Mouse (Mus musculus) limb, embryonic 12.5 days (tissue): ENCODE results near the gene Pitpnc1. TPM values are rescaled to one million over a fixed set of nuclear protein-coding genes. Genes with fewer than 3 reads are reported as not detected.

Experiments used
- ATAC-seq: fragments of 200-750 bp; cut with Nextera tagmentation; 2 replicates; pipeline ENCODE4 v1.8.0; 2017; ENCODE audit warnings: low read depth, moderate TSS enrichment; ENCODE audit not compliant: insufficient number of reproducible peaks, insufficient read depth, low FRiP score, low TSS enrichment
- H3K27ac ChIP-seq: fragments of 300-500 bp; sonication (generic); 2 replicates; pipeline ENCODE4 v1.5.1; 2016; ENCODE audit warnings: mild to moderate bottlenecking, moderate library complexity
- H3K27me3 ChIP-seq: fragments of 300-500 bp; sonication (generic); 2 replicates; pipeline ENCODE4 v1.6.1; 2016; ENCODE audit warnings: mild to moderate bottlenecking, moderate library complexity
- H3K36me3 ChIP-seq: fragments of 300-500 bp; sonication (generic); 2 replicates; pipeline ENCODE4 v1.6.1; 2016; ENCODE audit warnings: mild to moderate bottlenecking, moderate library complexity
- H3K4me1 ChIP-seq: fragments of 300-500 bp; sonication (generic); replicated peaks from 2 replicates; pipeline ENCODE4 v1.6.1; 2016
- H3K4me2 ChIP-seq: fragments of 300-500 bp; sonication (generic); 2 replicates; pipeline ENCODE4 v1.6.1; 2016; ENCODE audit warnings: mild to moderate bottlenecking, moderate library complexity
- H3K4me3 ChIP-seq: fragments of 300-500 bp; sonication (generic); replicated peaks from 2 replicates; pipeline ENCODE4 v1.5.1; 2016; ENCODE audit warnings: mild to moderate bottlenecking
- H3K9ac ChIP-seq: fragments of 300-500 bp; sonication (generic); replicated peaks from 2 replicates; pipeline ENCODE4 v1.6.1; 2016; ENCODE audit warnings: mild to moderate bottlenecking, moderate library complexity
- H3K9me3 ChIP-seq: fragments of 300-500 bp; sonication (generic); 2 replicates; pipeline ENCODE4 v1.6.1; 2016; ENCODE audit warnings: mild to moderate bottlenecking, moderate library complexity
- WGBS: fragments of 180-500 bp; shearing (Covaris S2); methylation state at CpG from one replicate; pipeline ENCODE4 v1.1.7; 2016; 5-methylcytosine and 5-hydroxymethylcytosine counted together
- polyA plus RNA-seq: library from polyadenylated mRNA; unstranded; fragments of >200 nt; fragmentation: Nextera tagmentation; extraction: Ambion mirVana; gene quantifications from 2 replicates; pipeline ENCODE4 v1.2.1, GENCODE M21; 2016

Pitpnc1 gene
- polyA plus RNA-seq, 1 experiment from 2014 or later, result 31.9 TPM

DNA sequence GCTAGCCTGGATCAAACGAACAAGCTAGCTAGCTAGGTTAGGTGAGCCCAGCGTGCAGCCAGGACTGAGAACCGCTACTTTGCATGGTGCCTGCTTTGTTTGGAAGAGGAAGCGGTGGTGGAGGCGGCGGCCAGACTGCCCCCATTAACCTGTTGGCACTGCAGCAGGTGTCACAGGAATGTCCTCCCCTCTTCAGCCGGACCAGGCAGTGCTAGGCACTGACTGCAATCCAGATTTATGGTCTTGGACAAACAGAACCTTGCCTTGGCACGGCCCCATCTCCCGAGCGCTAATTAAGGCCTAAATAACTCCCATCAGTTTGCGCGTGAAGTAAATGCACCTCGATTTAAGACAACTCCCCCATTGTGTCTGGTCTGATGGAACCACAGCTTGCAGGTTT is 178.5 kb downstream of the Pitpnc1 start:
- WGBS, result 75% methylated on average over 13 of the region's 13 CpGs
- ATAC-seq, result no peak
- H3K27me3 ChIP-seq, result no peaks in the 10 kb centered on the region
- no peak overlapping the region for H3K4me2 ChIP-seq
- H3K9me3 ChIP-seq, result no peaks in the 10 kb centered on the region
- peaks cover 47% of the 10 kb centered on the region for H3K36me3 ChIP-seq
- no peak overlapping the region for H3K27ac ChIP-seq
- no peak overlapping the region for H3K9ac ChIP-seq
- H3K4me3 ChIP-seq, result no peak overlapping the region
- no peaks in the 10 kb centered on the region for H3K4me1 ChIP-seq

DNA sequence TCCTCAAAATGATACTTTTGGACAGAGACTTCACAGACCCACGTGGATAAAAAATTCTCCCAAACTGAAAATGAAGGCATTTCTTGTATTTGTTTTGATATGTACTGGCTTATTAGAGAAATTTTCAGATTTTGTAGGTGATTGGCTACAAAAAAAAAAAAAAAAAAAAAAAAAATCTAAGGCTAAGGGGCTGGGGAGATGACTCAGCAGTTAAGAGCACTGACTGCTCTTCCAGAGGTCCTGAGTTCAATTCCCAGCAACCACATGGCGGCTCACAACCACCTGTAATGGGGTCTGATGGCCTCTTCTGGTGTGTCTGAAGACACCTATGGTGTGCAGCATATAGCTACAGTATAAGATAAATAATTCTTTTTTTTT is 182.3 kb downstream of the Pitpnc1 start:
- WGBS, result 96% methylated on average over 2 of the region's 2 CpGs
- no peaks in the 10 kb centered on the region for H3K27me3 ChIP-seq
- no peaks in the 10 kb centered on the region for H3K4me1 ChIP-seq
- no peak overlapping the region for H3K4me3 ChIP-seq
- H3K4me2 ChIP-seq, result no peak overlapping the region
- peaks cover 24% of the 10 kb centered on the region; the same call in 1 of the 2 replicates for H3K36me3 ChIP-seq
- no peak overlapping the region for H3K27ac ChIP-seq
- ATAC-seq, result no peak
- no peaks in the 10 kb centered on the region for H3K9me3 ChIP-seq
- no peak overlapping the region for H3K9ac ChIP-seq

GRCm38 (mm10) chr11:107287215-107288185 is 183.0 kb downstream of the Pitpnc1 start:
- 91% methylated on average over 11 of the region's 11 CpGs for WGBS
- no peaks in the 10 kb centered on the region for H3K27me3 ChIP-seq
- no peaks in the 10 kb centered on the region for H3K9me3 ChIP-seq
- ATAC-seq, result no peak
- no peak overlapping the region for H3K4me2 ChIP-seq
- no peak overlapping the region for H3K4me3 ChIP-seq
- H3K9ac ChIP-seq, result no peak overlapping the region
- H3K4me1 ChIP-seq, result no peaks in the 10 kb centered on the region
- peaks cover 20% of the 10 kb centered on the region; the same call in 1 of the 2 replicates for H3K36me3 ChIP-seq
- no peak overlapping the region for H3K27ac ChIP-seq

DNA sequence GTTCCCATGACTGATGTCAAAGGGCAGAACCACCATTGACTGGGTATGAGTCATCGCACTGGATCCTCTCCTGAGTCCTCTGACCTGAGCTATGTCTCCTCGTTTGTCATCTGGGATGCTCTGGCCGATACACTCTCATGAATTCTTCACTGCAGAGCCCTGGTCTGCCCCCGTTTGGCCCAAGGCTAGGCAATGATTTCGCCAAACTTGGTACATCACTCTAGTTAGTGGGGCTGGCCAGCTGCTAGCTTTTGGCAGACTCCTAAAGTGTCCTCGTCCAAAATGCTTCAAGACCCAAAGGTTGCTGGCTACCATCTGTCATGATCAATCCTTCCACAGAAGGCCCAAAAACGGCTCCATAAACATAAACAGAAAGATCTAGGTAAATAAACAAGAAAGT is 184.8 kb downstream of the Pitpnc1 start:
- H3K36me3 ChIP-seq, result peaks cover 19% of the 10 kb centered on the region; the same call in 1 of the 2 replicates
- no peaks in the 10 kb centered on the region for H3K4me1 ChIP-seq
- ATAC-seq, result no peak
- no peak overlapping the region for H3K4me3 ChIP-seq
- no peaks in the 10 kb centered on the region for H3K9me3 ChIP-seq
- H3K4me2 ChIP-seq, result no peak overlapping the region
- WGBS, result 73% methylated on average over 7 of the region's 7 CpGs
- no peak overlapping the region for H3K9ac ChIP-seq
- no peaks in the 10 kb centered on the region for H3K27me3 ChIP-seq
- H3K27ac ChIP-seq, result no peak overlapping the region

DNA sequence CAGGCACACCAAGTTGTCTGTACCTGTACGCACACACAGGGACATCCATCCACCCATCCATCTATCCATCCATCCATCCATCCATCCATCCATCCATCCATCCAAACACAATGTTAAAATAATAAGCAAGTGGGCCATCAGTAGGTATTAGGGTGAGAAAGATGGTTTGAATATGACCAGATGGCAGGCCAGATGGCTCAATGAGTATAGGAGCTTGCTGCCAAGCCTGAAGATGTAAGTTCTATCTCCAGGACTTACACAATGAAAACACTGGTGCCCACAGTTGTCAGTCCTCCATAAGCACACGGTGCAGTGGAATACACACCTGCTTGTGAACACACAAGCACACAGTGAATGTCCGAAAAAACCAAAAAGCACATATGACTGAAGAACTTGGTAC is 186.9 kb downstream of the Pitpnc1 start:
- Histone ChIP-seq H3K36me3 (peaks cover 7% of the 10 kb centered on the region; the same call in 1 of the 2 replicates), H3K27ac (no peak overlapping the region), H3K9ac (no peak overlapping the region), H3K4me1 (peaks cover 16% of the 10 kb centered on the region; the same call in 1 of the 2 replicates), H3K4me3 (no peak overlapping the region), H3K9me3 (no peaks in the 10 kb centered on the region), H3K27me3 (no peaks in the 10 kb centered on the region), H3K4me2 (no peak overlapping the region)
- 93% methylated on average over 3 of the region's 3 CpGs for WGBS
- no peak for ATAC-seq

DNA sequence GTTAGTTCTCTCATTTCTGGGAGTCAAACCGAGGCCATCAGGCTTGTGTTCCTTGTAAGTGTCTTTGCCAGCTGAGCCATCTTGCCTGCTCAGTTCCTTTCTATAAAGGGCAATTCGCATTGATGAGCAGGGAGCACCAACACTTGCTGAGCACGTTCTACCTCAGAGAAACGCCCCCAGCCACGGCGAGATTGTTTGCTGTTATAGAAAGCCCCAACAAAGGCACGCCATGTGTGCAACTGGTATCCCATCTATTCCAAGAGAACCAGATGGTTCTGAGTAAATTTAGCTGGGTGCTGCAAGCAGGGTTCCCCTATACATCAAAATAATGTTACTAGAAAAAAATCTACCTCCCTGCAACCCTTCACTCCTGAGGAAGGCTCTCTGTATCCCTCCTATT is 188.0 kb downstream of the Pitpnc1 start:
- Histone ChIP-seq H3K9me3 (no peaks in the 10 kb centered on the region), H3K4me1 (peaks cover 16% of the 10 kb centered on the region; the same call in 1 of the 2 replicates), H3K4me2 (no peak overlapping the region), H3K27me3 (no peaks in the 10 kb centered on the region), H3K27ac (no peak overlapping the region), H3K36me3 (peaks cover 3% of the 10 kb centered on the region; the same call in 1 of the 2 replicates), H3K4me3 (no peak overlapping the region), H3K9ac (no peak overlapping the region)
- ATAC-seq, result no peak
- 90% methylated on average over 7 of the region's 7 CpGs for WGBS

DNA sequence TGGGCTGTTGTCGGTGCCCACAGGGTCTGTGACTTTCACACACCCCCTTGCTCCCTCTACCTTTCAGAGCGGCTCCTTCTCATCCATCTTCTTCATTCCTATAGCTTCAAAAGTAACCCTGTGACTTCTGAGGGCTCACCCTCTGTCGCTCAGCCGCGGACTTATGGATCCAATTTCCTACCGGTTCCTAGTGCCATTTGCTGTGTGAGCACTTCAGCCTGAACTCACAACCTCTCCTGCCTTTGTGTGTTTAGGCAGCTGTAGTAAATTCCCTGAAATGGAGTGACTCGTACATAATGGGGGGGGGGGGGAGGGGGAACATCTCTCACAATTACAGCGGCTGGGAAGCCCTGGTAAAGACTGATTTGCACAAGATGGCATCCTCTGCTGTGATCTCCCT is 191.2 kb downstream of the Pitpnc1 start:
- H3K9me3 ChIP-seq, result no peaks in the 10 kb centered on the region
- H3K9ac ChIP-seq, result no peak overlapping the region
- no peaks in the 10 kb centered on the region for H3K27me3 ChIP-seq
- no peak overlapping the region for H3K4me3 ChIP-seq
- no peak overlapping the region for H3K4me2 ChIP-seq
- WGBS, result 27% methylated on average over 8 of the region's 8 CpGs
- no peak overlapping the region for H3K27ac ChIP-seq
- no peak for ATAC-seq
- peaks cover 26% of the 10 kb centered on the region for H3K4me1 ChIP-seq
- H3K36me3 ChIP-seq, result no peaks in the 10 kb centered on the region

DNA sequence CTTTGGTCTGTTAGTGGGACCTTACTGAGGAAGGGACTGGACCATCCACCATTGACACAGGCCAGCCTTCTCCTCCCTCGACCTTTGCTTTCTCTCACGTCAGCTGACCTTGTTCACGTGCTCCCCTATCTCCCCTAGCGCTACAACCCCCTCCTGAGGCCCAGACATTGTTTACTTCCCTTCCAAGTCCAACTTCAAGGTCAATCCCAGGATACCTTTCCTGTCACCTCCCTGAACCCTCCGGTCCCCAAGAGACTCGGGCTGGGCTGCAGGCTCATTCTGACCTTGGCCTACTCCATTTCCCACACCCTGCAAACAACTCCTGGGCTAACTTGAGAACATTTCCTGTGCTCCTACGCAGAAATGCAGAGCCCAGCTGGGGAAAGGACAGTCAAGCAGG is 193.6 kb downstream of the Pitpnc1 start:
- WGBS, result 70% methylated on average over 7 of the region's 7 CpGs
- ATAC-seq, result no peak
- Histone ChIP-seq H3K4me3 (no peak overlapping the region), H3K36me3 (no peaks in the 10 kb centered on the region), H3K9me3 (no peaks in the 10 kb centered on the region), H3K27me3 (no peaks in the 10 kb centered on the region), H3K4me2 (no peak overlapping the region), H3K27ac (no peak overlapping the region), H3K9ac (no peak overlapping the region), H3K4me1 (peaks cover 32% of the 10 kb centered on the region)

DNA sequence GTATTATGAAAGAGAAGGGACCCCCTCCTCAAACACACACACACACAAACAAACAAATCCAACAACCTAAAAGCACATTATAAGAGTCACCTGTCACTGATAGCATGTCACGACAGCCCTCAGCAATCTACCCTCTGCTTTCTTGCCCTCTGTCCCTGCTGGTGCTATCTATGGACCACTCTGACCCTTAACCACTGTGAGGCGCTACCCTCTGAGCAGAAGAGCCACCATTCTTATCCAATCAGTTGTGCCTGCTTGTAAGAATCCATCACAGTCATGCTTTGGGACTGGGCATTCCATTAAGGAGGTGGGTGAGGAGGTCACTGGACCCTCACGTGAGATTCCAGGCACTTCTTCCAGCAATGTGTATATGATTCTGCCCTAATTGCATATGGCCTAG is 194.2 kb downstream of the Pitpnc1 start:
- no peaks in the 10 kb centered on the region for H3K27me3 ChIP-seq
- H3K4me2 ChIP-seq, result no peak overlapping the region
- H3K27ac ChIP-seq, result no peak overlapping the region
- ATAC-seq, result no peak
- peaks cover 32% of the 10 kb centered on the region for H3K4me1 ChIP-seq
- H3K4me3 ChIP-seq, result no peak overlapping the region
- no peak overlapping the region for H3K9ac ChIP-seq
- no peaks in the 10 kb centered on the region for H3K36me3 ChIP-seq
- H3K9me3 ChIP-seq, result no peaks in the 10 kb centered on the region
- WGBS, result 73% methylated on average over 3 of the region's 3 CpGs

DNA sequence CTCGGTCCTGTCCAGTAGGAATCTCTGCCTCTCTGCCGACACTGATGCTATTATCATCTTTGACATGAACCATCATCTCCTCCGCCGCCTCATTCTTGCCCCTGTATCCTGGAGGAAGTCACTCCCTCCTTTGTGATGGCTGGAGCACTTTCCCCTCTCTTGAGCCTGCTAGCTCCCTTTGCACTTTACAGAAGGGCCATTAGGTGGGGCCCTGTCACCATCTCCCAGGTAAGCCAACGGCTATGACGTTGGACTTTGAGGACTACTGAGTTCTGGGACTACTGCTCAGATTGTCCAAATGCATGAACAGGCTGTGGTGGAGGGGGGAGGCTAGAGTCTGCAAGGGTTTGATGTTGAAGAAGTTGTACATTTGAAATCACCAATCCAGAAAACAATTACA is 194.6 kb downstream of the Pitpnc1 start:
- no peak for ATAC-seq
- Histone ChIP-seq H3K4me2 (no peak overlapping the region), H3K9me3 (no peaks in the 10 kb centered on the region), H3K27ac (no peak overlapping the region), H3K4me1 (peaks cover 32% of the 10 kb centered on the region), H3K36me3 (no peaks in the 10 kb centered on the region), H3K4me3 (no peak overlapping the region), H3K27me3 (no peaks in the 10 kb centered on the region), H3K9ac (no peak overlapping the region)
- 39% methylated on average over 6 of the region's 6 CpGs for WGBS

DNA sequence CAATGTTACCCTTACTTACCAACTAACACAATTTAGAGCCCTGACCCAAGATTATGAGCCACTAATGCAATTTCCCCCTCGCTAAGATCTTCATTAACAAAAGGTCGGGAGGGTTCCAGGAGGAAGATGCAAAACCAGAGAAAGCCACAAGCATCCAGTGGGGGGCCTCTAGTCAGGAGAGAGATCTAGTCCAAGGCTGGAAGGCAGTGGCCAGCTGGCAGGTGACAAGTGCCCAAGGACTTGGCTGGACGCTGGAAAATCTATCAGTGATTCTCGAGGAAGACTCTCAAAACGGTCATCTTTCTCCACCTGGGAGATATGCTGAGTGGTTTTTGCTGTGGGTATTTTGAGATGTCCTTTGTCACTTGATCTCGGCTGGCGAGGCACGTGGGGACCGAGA is 196.3 kb downstream of the Pitpnc1 start:
- ATAC-seq, result no peak
- no peaks in the 10 kb centered on the region for H3K36me3 ChIP-seq

More for the DNA sequence above, 196.3 kb downstream of the Pitpnc1 start:
- Histone ChIP-seq H3K27me3 (no peaks in the 10 kb centered on the region), H3K4me1 (peaks cover 19% of the 10 kb centered on the region), H3K9me3 (no peaks in the 10 kb centered on the region), H3K4me3 (no peak overlapping the region), H3K9ac (no peak overlapping the region), H3K27ac (no peak overlapping the region), H3K4me2 (no peak overlapping the region)
- 73% methylated on average over 9 of the region's 9 CpGs for WGBS
